Mouse (Mus musculus): Measurements from ENCODE around the gene Jmy.

DNA sequence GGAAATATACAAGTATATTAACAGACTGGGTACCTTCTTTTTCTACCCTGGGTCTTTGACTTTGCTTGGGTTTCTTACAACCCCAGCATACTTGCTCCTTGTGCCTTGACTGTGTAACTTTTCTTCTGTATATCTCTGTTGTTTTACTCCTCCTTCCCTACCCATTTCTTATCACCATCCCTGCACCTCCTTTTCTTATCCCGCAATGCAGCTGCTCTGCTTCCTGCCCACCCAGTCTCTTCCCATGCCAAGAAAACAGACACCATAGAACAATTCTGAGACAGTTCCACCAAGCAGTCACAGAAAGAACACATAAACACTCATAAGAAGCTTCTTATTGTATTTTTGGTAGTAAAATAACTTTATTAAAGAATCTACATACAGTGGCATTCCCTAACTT is 118.3 kb downstream of the Jmy start:
- no peak for TF ChIP-seq GATA1 (IDR thresholded peaks at IDR 0.05; ENCODE audit: borderline replicate concordance, low read length)
- TF ChIP-seq FLI1 (IDR thresholded peaks at IDR 0.05; ENCODE audit: low read length), result no peak

Measured in megakaryocyte, embryonic 14.5 days (primary cell).